Mouse (Mus musculus): ENCODE results near the gene Fcrl5.

- TF ChIP-seq CTCF (IDR thresholded peaks at IDR 0.05; ENCODE audit: insufficient read depth, low read length) (no peak), POLR2A (IDR thresholded peaks at IDR 0.05; ENCODE audit: borderline replicate concordance, extremely low read depth, low read depth, low read length) (no peak)
These were observed 110.0 kb downstream of the Fcrl5 start for GRCm38 (mm10) chr3:87545554-87545953.

Measured in lung, adult 2 months (tissue).